Mouse (Mus musculus): Measurements from ENCODE around the gene Vmn1r84.

Gene Vmn1r84

DNA sequence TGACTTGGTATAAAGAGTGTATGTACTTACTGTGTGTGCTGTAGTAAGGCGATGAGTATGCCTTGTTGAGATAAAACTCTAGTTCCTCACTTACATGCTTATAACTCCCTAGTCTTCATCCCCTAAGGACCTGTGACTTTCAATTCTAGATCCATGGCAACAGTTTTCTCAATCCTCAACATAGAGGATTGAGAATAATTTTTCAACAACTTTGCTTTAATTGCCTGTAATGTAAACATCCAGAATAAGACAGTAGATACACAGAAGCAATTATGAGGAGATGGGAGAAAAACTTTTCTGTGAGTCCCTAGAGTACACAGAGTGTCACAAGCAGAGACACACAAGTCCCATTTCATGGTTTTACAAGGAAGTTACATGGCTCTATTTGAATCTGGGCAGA, at the start of gene Vmn1r84:
Vmn1r84 (minus strand) TSS at position 101 of the 400 bp plus-strand sequence.
- DNase-seq = no peak

- DNase-seq = no peak
Measured at GRCm38 (mm10) chr7:12329381-12329780, 39.7 kb downstream of the Vmn1r84 start, which contains the start of gene Vmn1r83. Gene Vmn1r83, minus strand, starts transcription at chr7:12329481.
